Mouse (Mus musculus) heart, embryonic 10.5 days (tissue): Measurements from ENCODE around the gene Skor1. TPM values are rescaled to one million over a fixed set of nuclear protein-coding genes. Genes with fewer than 3 reads are reported as not detected.

Source experiments
- DNase-seq: peaks from one replicate; pipeline ENCODE4 v3.0.0-alpha.2; 2017; ENCODE audit warnings: low spot score
- H3K27ac ChIP-seq: fragments of 300-500 bp; sonication (generic); 2 replicates; pipeline ENCODE4 v1.5.1; 2016; ENCODE audit warnings: mild to moderate bottlenecking
- H3K27me3 ChIP-seq: fragments of 300-500 bp; sonication (generic); 2 replicates; pipeline ENCODE4 v1.6.1; 2016; ENCODE audit warnings: mild to moderate bottlenecking; ENCODE audit not compliant: poor library complexity, insufficient read depth, severe bottlenecking
- H3K36me3 ChIP-seq: fragments of 300-500 bp; sonication (generic); 2 replicates; pipeline ENCODE4 v1.6.1; 2016; ENCODE audit warnings: mild to moderate bottlenecking, moderate library complexity
- H3K4me1 ChIP-seq: fragments of 300-500 bp; sonication (generic); 2 replicates; pipeline ENCODE4 v1.6.1; 2016; ENCODE audit warnings: mild to moderate bottlenecking
- H3K4me3 ChIP-seq: fragments of 300-500 bp; sonication (generic); 2 replicates; pipeline ENCODE4 v1.5.1; 2016; ENCODE audit warnings: mild to moderate bottlenecking, moderate library complexity
- H3K9me3 ChIP-seq: fragments of 300-500 bp; sonication (generic); 2 replicates; pipeline ENCODE4 v1.6.1; 2016; ENCODE audit warnings: mild to moderate bottlenecking, moderate library complexity
- WGBS: fragments of 180-500 bp; shearing (Covaris S2); methylation state at CpG from one replicate; pipeline ENCODE4 v1.1.7; 2016; 5-methylcytosine and 5-hydroxymethylcytosine counted together
- polyA plus RNA-seq: library from polyadenylated mRNA; unstranded; fragments of >200 nt; fragmentation: Nextera tagmentation; extraction: Ambion mirVana; gene quantifications from 2 replicates; pipeline ENCODE4 v1.2.1, GENCODE M21; 2016

Gene Skor1
- polyA plus RNA-seq, 1 experiment from 2014 or later, result 0.06 TPM

GRCm38 (mm10) chr9:63146126-63146855 lies 2.5 kb downstream of the Skor1 start:
- WGBS, result under 1% methylated on average over 46 of the region's 46 CpGs
- Histone ChIP-seq H3K36me3 (no peaks in the 10 kb centered on the region), H3K4me3 (peak overlapping the region; percentile 49), H3K4me1 (peaks cover 79% of the 10 kb centered on the region), H3K27me3 (peaks cover 100% of the 10 kb centered on the region), H3K27ac (no peak overlapping the region), H3K9me3 (no peaks in the 10 kb centered on the region)
- DNase-seq, result no peak

GRCm38 (mm10) chr9:63145249-63146125 lies 3.3 kb downstream of the Skor1 start:
- Histone ChIP-seq H3K27ac (0 out of 2 replicates have a peak overlapping the region, but pooled peaks have one; percentile 30), H3K9me3 (no peaks in the 10 kb centered on the region), H3K4me3 (peak overlapping the region; percentile 49), H3K27me3 (peaks cover 100% of the 10 kb centered on the region), H3K4me1 (peaks cover 76% of the 10 kb centered on the region), H3K36me3 (no peaks in the 10 kb centered on the region)
- DNase-seq, result no peak
- 2% methylated on average over 73 of the region's 73 CpGs for WGBS

DNA sequence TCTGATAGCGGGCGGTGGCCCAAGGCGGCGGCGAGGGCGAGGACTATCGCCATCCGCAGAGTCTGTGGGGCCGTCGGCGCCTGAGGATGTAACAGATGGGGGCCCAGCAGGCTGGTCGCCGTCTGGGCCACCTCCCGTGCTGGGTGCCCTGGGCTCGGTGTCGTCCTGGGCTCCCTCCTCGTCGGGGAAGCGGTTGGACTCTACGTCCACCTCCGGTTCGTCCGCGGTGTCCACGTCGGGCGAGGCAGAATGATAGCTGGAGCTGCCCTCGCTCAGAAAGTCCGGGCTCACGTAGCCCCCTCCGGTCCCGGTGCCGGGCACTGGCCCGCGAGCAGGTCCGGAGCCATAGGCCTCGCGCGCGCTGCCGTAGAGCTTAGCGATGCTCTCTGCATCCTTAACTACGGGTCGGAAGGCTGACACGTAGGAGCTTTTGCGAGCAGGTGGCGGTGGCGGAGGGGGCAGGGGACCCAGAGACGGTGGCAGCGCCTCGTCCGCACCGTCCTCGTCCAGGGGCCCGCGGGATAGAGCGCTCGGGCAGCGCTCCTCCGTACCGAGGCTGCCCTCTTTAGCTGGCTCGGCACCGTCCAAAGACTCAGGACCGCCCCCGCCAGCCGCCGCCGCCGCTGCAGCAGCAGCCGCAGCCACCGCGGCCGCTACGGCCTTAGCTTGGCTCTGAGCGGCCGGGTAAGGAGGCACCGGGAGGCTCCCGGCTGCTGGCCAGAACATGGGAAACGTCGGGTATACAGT lies 4.1 kb downstream of the Skor1 start:
- H3K27ac ChIP-seq, result 0 out of 2 replicates have a peak overlapping the region, but pooled peaks have one; percentile 30
- H3K27me3 ChIP-seq, result peaks cover 100% of the 10 kb centered on the region
- H3K4me3 ChIP-seq, result peak overlapping the region; percentile 49
- H3K9me3 ChIP-seq, result no peaks in the 10 kb centered on the region
- no peak for DNase-seq
- no peaks in the 10 kb centered on the region for H3K36me3 ChIP-seq
- WGBS, result 2% methylated on average over 76 of the region's 80 CpGs
- peaks cover 72% of the 10 kb centered on the region for H3K4me1 ChIP-seq

DNA sequence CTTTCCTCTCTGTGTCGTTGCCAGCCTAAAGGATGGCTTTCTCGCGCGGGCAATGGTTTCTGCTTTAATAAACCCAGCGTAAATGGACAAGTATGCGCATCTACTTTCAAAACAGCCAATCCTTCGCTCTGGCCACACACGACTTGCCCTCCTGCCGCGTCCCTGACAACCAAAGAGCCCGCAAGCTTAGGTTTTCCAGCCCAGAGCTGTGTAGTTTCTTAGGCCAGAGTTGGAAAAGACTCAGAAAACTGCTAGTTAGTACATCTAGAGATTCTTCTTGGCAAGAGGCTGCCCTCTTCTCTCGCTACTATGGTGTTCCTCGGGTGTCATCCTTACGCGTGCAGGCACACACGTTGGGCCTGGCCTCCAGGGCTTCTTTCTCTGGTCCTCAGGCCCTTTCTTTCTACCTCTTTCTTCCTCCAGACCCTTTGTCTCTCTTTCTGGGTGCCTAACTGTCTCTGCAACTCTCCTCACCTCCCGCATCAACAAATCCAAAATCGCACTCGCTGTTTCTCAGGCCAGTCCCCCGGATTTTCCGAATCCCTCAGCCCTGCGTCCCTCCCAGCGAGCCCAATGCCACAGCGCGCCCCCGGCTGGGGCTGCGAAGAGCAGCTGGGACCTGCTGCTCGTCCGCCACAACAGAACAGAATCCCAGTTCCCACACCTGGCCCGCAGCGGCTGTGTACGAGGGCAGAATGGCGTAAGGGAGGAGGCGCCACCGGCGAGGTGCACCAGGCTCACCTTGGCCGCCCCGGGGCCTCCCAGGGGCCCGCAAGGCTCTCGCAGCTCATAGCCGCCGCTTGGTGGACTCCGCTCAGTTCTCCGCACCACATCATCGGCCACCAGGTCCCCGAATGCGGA lies 4.9 kb downstream of the Skor1 start:
- no peak for DNase-seq

DNA sequence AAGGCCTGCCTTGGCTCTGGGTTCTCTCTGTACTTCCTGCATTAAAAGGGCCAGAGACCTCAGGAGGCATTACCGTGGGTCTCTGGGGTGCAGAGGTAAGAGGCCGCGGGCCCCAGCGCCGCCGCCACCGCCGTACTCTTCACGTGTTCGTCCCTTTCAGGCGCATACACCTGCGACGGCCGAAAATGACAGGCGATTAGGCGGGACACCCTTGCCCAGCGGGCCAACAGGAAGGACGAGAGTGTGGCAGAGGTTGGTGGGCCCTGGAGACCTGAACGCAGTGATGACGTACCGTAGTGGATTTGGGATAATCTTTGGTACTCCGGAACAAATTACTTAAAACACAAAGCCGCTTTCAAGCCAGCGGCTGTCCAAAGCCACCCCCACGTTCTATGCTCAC lies 5.5 kb downstream of the Skor1 start:
- Histone ChIP-seq H3K9me3 (no peaks in the 10 kb centered on the region), H3K4me1 (peaks cover 68% of the 10 kb centered on the region), H3K4me3 (peak overlapping the region; percentile 46), H3K27me3 (peaks cover 100% of the 10 kb centered on the region), H3K27ac (no peak overlapping the region), H3K36me3 (no peaks in the 10 kb centered on the region)
- 1% methylated on average over 25 of the region's 25 CpGs for WGBS
- no peak for DNase-seq

More for the DNA sequence above, 4.9 kb downstream of the Skor1 start:
- Histone ChIP-seq H3K9me3 (no peaks in the 10 kb centered on the region), H3K4me3 (peak overlapping the region; percentile 49), H3K27me3 (peaks cover 100% of the 10 kb centered on the region), H3K27ac (no peak overlapping the region), H3K36me3 (no peaks in the 10 kb centered on the region), H3K4me1 (peaks cover 67% of the 10 kb centered on the region)
- WGBS, result 1% methylated on average over 47 of the region's 47 CpGs

- DNase-seq, result no peak
- WGBS, result under 1% methylated on average over 42 of the region's 42 CpGs
- H3K4me3 ChIP-seq, result peak overlapping the region; percentile 46
- peaks cover 100% of the 10 kb centered on the region for H3K27me3 ChIP-seq
- no peaks in the 10 kb centered on the region for H3K9me3 ChIP-seq
- H3K36me3 ChIP-seq, result no peaks in the 10 kb centered on the region
- H3K27ac ChIP-seq, result no peak overlapping the region
- peaks cover 71% of the 10 kb centered on the region for H3K4me1 ChIP-seq
Measured at GRCm38 (mm10) chr9:63142335-63143036, 6.3 kb downstream of the Skor1 start.

DNA sequence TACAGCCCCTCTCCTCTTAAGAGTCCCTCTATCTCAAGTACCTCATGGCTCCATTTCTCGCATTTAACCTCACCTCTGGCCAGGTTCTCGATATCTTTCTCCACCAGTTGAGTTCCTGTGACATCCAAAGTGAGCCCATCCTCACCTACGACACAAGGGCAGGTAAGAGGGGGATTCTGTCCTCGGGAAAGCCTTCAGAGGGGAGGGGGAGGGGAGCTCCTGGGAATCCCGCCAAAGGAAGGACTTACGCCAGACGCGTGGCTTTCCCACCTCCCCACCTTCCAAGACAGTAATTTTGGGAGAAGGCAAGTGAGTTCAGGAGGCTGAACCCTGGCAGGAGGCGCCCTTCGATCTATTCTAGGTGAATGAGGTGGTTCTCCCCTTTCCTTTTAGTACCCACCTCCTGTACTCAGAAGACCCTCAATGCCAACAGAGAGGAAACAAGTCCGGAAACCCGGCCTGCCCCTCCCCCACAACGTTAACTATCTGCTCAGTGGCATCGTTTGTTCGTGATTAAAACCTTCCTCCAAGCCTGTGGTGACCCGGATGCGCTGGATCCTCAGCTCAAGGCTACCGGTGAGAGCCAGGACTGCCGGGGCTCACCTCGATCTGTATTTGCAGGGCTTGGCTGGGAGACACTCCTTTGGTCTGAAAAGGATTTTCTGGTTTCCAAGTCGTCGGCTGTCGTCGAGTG lies 7.0 kb downstream of the Skor1 start:
- H3K4me1 ChIP-seq, result peaks cover 70% of the 10 kb centered on the region
- DNase-seq, result no peak

DNA sequence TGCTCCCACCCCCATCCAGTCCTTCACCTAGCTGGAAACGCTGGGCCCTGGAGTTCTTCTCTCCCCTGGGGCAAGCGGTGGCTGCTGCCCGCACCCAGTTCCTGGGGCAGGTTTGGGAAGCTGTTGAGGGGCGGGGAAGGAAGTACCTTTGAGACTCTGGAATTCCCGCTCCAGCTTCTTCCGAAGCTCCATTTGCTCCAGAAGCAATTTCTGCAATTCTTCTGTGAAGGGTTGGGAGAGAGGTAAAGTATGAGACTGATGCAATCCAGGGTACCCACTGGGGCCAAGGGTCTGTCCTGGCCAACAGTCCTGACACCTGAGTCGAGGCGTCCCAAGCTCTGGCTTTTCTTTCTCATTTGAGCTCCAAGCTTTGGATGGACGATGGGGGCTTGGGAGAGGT lies 8.6 kb downstream of the Skor1 start:
- peaks cover 100% of the 10 kb centered on the region for H3K27me3 ChIP-seq
- H3K4me3 ChIP-seq, result no peak overlapping the region
- H3K27ac ChIP-seq, result no peak overlapping the region
- H3K4me1 ChIP-seq, result peaks cover 61% of the 10 kb centered on the region
- H3K9me3 ChIP-seq, result no peaks in the 10 kb centered on the region
- WGBS, result 4% methylated on average over 9 of the region's 9 CpGs
- no peak for DNase-seq
- H3K36me3 ChIP-seq, result no peaks in the 10 kb centered on the region

More for the DNA sequence above, 7.0 kb downstream of the Skor1 start:
- Histone ChIP-seq H3K4me3 (peak overlapping the region; percentile 46), H3K9me3 (no peaks in the 10 kb centered on the region), H3K27me3 (peaks cover 100% of the 10 kb centered on the region), H3K27ac (no peak overlapping the region), H3K36me3 (no peaks in the 10 kb centered on the region)
- 2% methylated on average over 24 of the region's 24 CpGs for WGBS

DNA sequence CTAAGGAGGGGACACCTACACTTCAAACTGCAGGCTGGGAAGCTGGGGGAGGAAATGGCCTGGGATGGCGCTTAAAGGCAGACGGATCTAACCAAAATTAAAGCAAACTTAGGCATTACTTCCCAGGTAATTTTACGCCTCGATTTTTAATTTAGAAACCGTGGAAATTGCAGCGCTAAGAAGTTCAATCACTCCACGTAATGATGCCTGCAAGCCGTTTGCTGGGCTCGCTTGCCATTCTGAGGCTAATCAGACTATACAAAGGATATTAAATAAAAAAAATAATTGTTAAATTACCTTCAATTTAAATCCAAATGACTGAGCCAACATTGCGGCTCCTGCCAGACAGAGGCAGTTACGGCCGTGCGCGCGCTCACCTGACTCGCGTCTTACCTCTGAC lies 9.1 kb downstream of the Skor1 start:
- Histone ChIP-seq H3K27me3 (peaks cover 100% of the 10 kb centered on the region), H3K4me1 (peaks cover 55% of the 10 kb centered on the region), H3K27ac (no peak overlapping the region), H3K4me3 (no peak overlapping the region), H3K9me3 (no peaks in the 10 kb centered on the region), H3K36me3 (no peaks in the 10 kb centered on the region)
- 2% methylated on average over 17 of the region's 17 CpGs for WGBS
- no peak for DNase-seq

DNA sequence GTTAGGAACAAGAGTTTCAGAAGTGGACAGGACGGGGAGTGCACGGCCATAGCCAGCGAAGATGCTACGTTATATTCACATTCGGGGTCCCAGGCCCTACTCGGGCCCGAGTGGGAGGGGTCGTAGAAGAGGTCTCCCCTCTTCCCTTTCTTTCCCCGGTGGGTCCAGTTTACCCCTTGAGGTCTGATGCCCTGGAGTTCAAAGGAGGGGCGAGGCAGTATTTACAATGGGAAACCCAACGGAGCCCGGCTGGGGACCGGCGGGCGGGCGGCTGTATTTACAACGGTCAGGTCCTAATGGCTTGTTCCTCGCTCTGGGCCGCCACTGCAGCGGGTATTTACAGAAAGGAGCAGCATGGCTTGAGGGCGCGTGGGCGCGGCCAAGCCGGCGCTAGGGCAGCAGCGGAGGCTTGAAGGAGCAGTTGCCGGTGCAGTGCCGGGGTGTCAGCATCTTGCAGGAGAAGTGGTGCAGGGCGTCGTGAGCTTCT lies 10.2 kb downstream of the Skor1 start:
- Histone ChIP-seq H3K27me3 (peaks cover 100% of the 10 kb centered on the region), H3K9me3 (no peaks in the 10 kb centered on the region), H3K36me3 (no peaks in the 10 kb centered on the region), H3K27ac (no peak overlapping the region), H3K4me3 (peak overlapping the region; percentile 51), H3K4me1 (peaks cover 50% of the 10 kb centered on the region)
- WGBS, result under 1% methylated on average over 31 of the region's 31 CpGs
- no peak for DNase-seq

GRCm38 (mm10) chr9:63137615-63137915 lies 11.2 kb downstream of the Skor1 start:
- Histone ChIP-seq H3K27me3 (peaks cover 92% of the 10 kb centered on the region), H3K27ac (no peak overlapping the region), H3K9me3 (no peaks in the 10 kb centered on the region), H3K4me1 (peaks cover 43% of the 10 kb centered on the region), H3K4me3 (0 out of 2 replicates have a peak overlapping the region, but pooled peaks have one; percentile 12), H3K36me3 (no peaks in the 10 kb centered on the region)
- 4% methylated on average over 6 of the region's 6 CpGs for WGBS
- DNase-seq, result no peak
